Mouse (Mus musculus): ENCODE data around the gene Eif4a1.

Gene Eif4a1

DNA sequence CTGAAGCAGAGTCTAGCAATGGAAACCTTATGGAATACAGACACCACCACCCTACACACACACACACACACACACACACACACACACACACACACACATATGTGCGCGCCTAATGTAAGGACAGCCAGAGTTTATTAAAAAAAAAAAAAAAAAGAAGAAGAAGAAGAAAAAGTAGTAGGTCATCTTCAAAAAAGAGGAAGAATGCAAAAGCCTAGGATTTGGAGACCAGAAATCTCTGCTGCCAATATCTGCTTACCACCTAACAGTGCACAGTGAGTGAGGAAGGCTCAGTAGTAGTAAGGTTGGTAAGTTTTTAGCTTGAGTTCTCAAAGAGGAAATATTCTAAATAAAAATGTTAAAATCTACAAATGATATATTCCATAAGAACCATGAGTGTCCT lies 6.9 kb upstream of the Eif4a1 start:
- no peak for DNase-seq (ENCODE audit: low spot score in 2 of 2)

DNA sequence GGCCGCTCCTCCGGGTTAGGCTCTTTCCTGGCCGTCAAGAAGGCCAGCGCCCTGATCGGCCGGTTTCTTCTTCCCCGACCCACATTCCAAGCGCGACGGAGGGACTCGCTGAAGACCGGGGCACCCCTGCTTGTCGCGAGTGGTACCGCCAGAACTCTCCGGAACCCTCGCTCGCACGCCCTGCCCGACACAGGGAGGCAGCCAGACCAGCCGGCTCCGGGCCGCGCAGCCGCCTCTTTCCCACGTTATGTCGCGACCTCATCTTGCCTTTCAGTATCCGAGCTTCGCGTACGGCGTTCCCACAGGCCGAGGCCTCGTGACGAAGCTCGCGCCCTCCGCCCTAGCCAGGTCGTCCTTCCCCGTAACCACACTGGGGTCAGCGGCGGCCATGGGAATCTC lies 498 bp downstream of the Eif4a1 start:
- DNase-seq (ENCODE audit: low spot score in 2 of 2): no peak

DNA sequence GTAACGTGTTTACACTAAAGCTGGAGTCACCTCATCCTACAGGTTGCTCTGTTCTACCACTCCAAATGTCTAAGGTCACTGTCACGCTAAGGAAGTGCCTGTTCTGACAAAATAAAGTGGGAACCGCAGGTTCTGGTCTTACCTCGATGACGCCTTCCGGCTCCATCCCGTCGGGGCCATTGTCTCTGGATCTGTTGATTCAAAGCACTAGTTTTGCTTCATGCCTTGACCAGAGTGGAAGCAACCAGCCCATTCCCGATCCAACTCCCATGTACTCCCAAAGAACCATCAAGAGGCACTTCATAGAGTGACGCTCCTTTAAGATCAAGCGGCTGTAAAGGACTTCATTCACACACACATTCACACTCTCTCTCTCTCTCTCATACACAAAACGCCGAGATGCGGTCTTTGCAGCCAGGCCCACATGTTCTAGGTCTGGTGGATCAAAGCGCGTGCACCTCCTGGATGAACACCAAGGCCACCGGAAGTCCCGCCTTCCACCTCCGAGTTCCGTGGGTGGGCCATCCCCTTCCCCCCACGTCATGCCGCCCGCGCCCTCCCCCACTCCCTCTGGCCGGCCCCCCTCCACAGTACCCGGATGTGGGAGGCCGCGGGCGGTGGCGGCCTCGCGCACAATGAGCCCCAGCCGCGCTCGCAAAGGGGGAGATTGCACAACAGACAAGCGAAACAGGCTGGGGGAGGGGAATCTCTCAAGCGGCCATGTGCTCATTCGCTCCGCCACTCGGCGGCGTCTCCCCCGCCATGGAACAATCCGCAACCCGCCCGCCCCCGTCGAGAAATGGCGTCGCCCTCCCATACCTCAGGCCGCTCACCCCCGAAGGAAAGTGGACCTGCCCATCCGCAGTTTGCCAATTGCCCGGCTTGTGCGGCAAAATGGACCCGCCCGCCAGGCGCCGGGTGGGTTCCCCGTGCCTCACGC lies 1.2 kb downstream of the Eif4a1 start:
- DNase-seq (ENCODE audit: low spot score in 2 of 2): peak; percentile 95

DNA sequence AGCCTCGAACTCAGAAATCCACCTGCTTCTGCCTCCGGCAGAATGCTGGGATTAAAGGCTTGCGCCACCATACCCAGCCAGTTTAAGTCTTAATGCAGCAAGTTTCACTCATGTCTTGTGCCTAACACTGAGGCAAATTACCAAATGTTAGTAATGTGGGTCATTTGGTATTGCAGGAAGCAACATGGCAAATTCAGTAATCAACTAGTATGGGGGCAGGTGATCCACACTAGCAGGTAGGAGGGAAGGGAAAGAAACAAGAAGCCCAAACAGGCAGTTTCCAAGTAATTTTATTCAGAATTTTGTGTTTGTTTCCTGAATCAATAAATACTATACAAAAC lies 5.6 kb downstream of the Eif4a1 start:
- DNase-seq (ENCODE audit: low spot score in 2 of 2): no peak

DNA sequence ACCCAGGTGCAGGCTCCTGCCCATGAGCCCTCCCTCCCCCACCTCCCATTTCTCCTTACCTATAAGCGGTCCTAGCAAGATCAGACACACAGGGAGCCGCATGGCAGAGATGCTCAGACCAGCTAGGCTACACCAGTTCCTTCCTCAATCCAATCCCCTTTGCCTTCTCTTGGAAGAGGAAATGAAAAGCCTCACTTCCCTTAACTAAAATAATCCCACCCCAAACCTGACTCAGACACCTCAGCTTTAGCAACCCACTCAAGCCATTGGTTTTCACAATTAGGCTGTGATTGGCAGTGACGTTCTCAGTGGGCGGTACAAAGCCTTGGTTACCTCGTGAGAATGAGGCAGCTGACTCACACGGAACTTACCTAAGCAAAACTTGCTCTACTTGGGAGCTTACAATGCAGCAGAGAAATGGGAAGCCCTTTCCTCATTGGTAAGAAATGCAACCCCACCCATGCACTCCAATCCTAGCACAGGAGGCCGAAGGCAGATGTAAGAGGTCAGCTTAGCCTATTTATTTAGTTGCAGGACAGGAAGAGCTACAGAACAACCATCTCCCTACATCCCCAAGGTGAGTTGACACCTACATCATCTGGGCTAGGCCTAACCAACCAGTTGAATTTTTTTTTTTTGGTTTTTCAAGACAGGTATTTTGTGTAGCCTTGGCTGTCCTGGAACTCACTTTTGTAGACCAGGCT lies 6.1 kb downstream of the Eif4a1 start, which contains the start of gene Cd68:
Cd68 (minus strand) TSS at position 193 of the 704 bp plus-strand sequence.
- no peak for DNase-seq (ENCODE audit: low spot score in 2 of 2)

DNA sequence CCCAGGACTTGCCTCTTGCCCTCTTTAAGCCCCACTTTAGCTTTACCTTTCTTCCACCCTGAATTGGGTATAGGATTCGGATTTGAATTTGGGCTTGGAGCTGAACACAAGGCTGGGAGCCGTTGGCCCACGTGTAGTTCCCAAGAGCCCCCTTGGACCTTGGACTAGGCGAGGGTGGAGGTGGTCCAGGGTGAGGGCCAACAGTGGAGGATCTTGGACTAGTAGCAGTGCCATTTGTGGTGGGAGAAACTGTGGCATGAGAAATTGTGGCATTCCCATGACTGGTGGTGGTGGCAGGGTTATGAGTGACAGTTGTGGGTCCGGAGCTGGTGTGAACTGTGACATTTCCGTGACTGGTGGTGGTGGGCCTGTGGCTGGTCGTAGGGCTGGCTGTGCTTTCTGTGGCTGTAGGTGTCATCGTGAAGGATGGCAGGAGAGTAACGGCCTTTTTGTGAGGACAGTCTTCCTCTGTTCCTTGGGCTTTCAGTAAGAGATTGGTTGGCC lies 6.7 kb downstream of the Eif4a1 start:
- no peak for DNase-seq (ENCODE audit: low spot score in 2 of 2)

DNA sequence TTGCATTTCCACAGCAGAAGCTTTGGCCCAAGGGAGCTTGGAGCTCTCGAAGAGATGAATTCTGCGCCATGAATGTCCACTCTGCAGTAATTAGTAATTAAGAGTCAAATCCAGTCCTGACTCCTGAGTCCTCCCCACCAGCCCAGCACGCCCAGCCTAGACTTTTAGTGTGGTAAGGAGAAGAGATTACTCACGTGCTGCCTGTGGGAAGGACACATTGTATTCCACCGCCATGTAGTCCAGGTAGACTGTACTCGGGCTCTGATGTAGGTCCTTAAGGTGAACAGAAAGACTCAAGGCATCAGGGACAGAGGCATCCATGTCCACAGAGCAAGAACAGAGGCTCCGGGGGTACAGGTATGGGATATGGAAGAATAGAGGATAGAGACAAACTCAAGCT lies 7.4 kb downstream of the Eif4a1 start:
- DNase-seq (ENCODE audit: low spot score in 2 of 2): no peak

DNA sequence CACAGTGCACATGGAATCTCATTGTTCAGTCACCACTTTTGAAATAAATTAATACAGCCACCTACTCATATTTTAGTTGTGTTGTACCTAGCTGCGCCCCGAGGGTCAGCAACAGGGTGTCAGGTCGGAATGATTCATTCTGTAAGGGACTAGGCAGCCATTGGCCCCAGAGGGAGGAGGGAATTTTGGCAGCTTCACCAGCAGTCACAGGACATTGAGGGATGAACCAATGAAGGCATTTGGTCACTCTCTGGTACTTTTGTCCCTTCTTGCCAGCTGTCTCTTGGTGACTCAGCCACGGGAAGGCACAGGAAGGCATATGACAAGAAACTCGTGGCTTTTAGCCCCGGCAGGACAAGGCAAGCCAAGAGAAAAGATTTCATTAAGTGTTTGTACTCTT lies 8.4 kb downstream of the Eif4a1 start:
- no peak for DNase-seq (ENCODE audit: low spot score in 2 of 2)

DNA sequence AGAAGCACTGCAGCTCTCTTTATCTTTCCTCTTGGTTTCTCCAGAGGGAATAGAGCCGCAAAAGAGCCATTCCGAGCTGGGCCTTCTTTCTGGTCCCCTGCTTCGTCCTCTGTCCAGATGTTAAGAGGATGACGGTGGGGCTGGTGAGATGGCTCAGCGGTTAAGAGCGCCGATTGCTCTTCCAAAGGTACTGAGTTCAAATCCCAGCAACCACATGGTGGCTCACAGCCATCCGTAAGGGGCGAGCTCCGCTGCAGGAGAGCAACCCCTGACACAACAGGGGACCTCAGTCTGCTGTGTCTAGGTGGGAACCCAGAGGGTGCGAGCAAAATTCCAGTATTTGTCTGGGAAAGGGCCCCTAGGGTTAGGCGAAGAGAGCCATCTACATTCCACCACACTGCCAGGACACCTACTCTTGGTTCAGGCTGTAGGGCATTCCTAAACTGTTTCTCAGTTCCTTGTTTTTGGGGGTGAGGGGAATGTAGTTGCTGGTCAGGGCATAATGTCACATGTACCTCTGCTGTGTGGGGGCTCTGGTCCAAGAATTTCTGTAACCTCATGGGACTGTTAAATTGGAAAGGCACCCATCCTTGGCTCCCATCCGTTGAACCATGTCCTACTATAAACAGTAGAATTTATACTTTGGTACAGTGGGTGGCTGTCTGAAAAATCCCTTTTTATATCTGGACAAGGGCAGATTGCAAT lies 9.1 kb downstream of the Eif4a1 start:
- DNase-seq (ENCODE audit: low spot score in 2 of 2): no peak

DNA sequence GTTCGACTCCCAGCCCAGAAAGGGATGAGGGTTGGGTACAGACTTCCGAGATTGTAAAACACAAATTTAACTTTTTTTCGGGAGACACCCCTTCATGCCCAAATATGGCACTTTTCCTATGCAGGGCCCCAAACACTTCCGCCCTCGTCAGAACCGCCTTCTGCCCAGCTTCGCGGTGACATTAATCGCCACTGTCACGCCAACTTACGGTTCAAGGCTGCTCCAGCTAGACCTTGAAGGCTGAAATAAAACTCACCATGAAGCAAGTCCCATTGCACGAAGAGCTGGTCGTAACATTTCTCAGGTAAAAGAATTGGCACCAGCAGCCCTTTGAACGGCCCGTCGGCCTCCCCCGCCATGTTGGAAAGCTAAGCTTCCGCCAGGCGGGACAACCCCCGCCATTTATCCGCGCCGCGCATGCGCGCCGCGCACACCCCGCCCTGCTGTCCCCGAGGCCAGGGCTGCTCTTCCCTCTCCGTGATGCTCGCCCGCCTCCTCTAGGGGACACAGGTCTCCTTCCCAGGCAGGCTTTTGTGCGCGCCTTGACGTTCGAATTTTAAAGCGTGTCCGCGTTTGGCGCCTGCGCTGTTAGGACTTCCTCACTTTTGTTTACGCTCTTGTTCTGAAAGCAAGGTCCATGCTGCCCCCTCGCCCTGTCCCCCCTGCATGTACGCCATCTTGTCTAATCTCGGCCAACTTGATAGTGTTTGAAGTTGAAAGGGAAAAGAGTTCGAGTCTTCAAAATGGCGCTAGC lies 9.8 kb downstream of the Eif4a1 start, which contains the start of gene Mpdu1:
Mpdu1 (minus strand) TSS at position 430 of the 754 bp plus-strand sequence.
- DNase-seq (ENCODE audit: low spot score in 2 of 2): peak; percentile 82 to 92

DNA sequence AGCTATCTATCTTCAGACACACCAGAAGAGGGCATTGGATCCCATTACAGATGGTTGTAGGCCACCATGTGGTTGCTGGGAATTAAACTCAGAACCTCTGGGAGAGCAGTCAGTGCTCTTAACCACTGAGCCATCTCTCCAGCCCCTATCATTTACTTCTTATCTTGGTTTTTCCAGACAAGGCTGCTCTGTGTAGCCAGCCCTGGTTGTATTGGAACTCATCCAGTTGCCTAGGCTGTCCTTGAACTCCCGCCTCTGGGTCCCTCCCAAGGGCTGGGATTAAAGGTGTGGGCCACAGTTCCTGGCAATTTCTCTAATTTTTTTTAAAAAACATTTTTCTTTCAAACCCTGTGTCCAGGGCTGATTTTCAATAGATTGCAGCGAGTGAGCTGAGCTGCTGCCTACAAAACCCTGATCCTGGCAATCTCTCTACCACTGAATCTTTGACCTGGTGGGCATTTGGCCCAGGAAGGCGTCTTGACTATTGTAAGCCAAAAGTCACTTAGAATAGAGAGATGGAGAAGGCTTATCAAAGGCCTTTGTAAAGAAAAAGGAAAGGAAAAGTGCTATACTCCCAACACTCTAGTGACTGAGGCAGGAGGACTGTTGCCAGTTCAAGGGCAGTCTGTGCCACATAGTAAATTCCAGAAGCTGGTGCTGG lies 10.9 kb downstream of the Eif4a1 start:
- DNase-seq (ENCODE audit: low spot score in 2 of 2): no peak

DNA sequence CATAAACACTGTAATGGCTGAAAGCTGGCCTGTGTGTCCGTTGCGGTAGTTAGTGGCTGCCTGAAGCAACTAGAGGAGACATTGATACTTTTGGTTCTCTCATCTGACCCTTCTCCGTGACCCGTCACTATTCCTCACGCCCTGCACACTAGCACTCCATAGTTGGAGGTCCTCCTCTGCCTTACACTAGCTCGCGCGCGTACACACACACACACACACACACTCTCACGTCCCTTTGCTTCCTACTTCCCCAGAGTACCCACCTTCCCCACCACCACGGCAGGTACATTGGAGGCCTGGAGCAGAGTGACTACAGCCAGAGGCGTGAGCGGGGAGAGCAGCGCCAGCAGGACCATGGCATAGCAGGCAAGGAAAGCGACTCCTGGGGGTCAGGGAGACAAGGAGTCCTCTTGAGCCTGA lies 14.8 kb downstream of the Eif4a1 start:
- DNase-seq (ENCODE audit: low spot score in 2 of 2): no peak

DNA sequence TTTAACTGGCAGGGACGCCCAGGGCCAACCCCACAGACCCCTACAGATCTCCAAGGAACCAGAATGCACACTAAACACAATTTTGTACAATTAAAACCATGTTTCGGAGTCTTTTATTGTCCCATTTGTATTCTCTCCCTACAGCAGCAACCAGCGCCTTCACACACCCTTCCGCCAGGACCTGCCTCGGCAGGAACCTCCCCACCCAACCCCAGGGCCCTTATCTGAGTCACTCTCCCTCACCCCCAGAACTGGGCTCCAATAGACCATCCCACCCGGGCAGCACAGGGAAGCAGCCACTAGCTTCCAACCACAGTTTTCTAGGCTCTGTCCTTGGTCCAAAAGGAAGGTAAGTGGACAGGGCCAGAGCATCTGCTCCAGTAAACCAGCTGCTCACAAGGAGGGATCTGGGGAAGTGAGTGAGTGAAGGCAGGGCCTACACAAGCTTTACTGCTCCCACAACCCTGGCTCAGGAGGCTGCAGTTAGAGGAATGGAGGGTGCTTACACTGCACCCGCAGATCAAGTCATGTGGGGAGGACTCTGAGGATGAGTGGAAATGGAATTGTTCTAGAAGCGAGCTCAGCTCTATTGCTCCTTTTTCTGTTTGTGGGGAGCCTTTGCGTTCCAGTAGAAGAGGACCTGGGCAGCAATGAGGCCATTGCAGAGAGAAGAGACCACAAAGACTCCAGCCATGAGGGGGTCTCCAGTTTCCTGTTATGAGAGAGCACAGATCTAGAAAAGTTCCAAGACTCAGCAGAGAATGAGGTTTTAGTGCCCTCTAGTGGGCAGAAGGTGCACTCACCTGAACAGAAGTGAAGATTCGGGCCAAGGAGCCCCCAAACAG lies 15.4 kb downstream of the Eif4a1 start:
- DNase-seq (ENCODE audit: low spot score in 2 of 2): peak in 1 of 2 experiments; percentile 59

DNA sequence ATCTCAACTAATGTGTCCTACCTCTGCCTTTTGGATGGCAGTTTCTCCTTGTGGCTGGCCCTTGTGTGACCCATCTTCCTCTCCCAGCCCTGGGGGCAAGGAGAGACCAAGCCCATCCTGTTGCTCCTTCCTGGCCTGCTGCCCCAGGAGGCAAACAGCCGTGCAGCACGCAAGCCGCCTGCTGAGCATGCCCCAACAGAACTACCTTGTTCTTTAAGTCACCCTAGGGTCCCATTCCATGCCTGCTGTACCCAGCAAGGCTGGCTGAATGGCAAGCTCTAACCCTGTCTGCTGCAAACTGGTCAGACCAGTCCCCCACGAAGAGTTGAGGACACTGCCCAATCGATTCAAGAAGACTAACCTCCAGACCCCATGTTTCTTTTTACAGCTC lies 16.2 kb downstream of the Eif4a1 start:
- no peak for DNase-seq (ENCODE audit: low spot score in 2 of 2)

DNA sequence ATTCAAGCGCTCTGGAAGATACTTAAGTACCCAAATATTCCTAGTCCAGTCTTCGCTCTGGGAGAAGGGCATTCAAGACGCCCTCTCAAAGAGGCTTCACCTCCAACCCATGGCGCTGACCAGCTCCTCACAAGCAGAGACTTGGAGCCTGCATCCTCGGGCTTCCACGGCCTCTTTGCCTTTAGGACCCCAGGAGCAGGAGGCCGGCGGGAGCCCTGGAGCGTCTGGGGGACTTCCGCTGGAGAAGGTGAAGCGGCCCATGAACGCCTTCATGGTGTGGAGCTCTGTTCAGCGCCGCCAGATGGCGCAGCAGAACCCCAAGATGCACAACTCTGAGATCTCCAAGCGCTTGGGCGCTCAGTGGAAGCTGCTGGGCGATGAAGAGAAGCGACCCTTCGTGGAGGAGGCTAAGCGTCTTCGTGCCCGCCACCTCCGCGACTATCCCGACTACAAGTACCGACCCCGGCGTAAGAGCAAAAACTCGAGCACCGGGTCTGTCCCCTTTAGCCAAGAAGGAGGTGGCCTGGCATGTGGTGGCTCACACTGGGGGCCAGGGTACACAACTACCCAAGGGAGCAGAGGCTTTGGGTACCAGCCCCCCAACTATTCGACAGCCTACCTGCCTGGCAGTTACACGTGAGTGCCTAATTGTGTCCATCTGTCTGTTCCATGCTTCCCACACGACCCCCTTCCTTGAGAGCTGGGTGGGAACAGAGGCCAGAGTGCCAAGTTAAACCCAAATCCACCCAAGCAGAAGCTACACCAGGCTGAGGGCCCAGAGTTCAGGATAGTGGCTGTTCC lies 16.8 kb downstream of the Eif4a1 start, which contains the start of gene Sox15:
Sox15 (plus strand) TSS at position 51 of the 801 bp plus-strand sequence.
- peak; percentile 54 to 77 for DNase-seq (ENCODE audit: low spot score in 2 of 2)

DNA sequence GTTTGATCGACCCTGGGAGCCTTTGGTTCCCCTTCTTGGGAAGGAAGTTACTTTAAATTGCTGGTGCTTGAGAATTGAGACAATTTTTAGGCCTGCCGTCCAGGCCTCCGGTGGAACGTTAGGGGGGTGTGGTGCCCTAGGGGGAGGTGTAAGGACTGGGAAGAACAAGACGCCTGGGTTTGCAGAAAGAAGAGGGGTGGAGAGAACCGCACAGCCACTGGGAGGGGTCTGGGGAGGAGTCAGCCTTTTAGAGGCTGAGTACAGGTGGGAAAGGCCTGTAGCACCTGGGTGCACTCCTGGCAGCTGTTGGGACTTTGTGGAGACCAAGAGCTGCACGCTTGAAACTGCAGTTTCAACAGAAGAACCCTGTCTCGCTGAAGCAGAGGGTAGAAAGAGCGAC lies 17.5 kb downstream of the Eif4a1 start:
- DNase-seq (ENCODE audit: low spot score in 2 of 2): no peak

DNA sequence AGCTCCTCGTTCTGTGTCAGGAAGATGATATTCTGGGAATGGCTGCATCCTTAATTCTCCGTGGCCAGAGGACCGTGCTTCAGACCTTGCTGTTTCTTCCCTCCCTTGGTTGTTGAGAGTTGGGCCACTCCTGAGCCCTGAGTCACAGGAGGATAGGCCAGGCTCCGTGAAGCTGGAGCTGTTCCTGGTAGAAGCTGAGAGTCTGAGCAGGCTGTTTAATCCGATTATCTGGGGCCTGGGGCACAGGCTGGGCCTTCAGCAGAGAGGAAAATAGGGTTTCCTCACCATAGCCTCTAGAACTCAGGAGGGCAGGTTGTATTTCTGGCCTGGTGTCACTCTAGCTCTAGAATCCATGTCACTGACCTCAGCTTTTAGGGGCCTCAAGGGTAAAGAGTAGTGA lies 18.8 kb downstream of the Eif4a1 start:
- no peak for DNase-seq (ENCODE audit: low spot score in 2 of 2)

DNA sequence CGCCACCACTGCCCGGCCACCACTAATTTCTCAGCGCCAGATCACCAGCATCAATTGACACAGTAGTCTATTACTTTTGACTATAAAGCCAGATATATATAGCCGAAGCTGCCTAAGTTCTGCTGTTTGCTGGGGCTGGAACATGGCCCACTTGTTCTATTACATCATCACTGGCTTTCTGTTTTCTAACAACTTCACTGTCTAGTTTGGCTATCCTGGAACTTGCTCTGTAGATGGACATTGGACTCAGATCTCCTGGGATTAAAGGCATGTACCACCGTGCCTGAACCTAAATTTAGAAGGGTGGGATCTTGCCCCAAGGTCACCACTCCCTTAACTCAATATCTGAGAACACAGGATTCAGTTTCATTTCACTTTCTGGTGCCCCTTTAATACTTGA lies 26.4 kb downstream of the Eif4a1 start:
- no peak for DNase-seq (ENCODE audit: low spot score in 2 of 2)

DNA sequence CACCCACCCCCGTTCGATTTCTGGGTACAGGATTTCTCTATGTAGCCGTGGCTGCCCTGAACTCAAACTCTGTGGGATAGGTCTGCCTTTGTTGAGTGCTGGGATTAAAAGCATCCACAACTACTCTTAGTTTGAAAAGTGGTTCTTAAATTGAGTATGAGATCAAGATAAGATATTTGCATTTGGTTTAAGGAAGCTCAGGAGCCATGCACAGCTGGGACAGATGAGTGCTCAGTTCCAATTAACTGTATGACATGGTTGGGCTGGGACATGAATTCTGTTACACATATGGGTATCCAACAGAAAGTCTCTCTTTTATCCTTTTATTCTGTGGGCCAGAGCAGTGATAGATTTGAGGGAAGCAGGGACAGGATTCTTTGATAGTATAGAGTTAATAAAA lies 36.8 kb downstream of the Eif4a1 start:
- DNase-seq (ENCODE audit: low spot score in 2 of 2): no peak
